Mouse (Mus musculus) embryo, embryonic 10.5 days (tissue): ENCODE measurements at regions not wholly inside any gene's neighbourhood (a gene's known extent, or its start where the extent isn't known, plus 50 kb on each side); places are given as distances from the start of the nearest gene placed in this dataset.

Source experiments
- DNase-seq: peaks from one replicate; pipeline ENCODE4 v3.0.0-alpha.2; 2015; ENCODE audit warnings: low spot score

- DNase-seq = no peak
Measured at GRCm38 (mm10) chr13:107179551-107179950, 157.6 kb upstream of the Kif2a start.

- no peak for DNase-seq
Measured at GRCm38 (mm10) chr13:107177595-107177994, 155.7 kb upstream of the Kif2a start.

- DNase-seq = peak; percentile 26
Measured at GRCm38 (mm10) chr13:107175891-107176290, 154.0 kb upstream of the Kif2a start.

- DNase-seq = peak; percentile 51
Measured at GRCm38 (mm10) chr13:107168599-107169149, 146.7 kb upstream of the Kif2a start.

GRCm38 (mm10) chr13:107167856-107168598, 146.1 kb upstream of the Kif2a start:
- no peak for DNase-seq

- no peak for DNase-seq
Measured at GRCm38 (mm10) chr13:107151548-107151947, 129.6 kb upstream of the Kif2a start.

- DNase-seq = peak; percentile 52
Measured at GRCm38 (mm10) chr13:107141209-107141608, 119.3 kb upstream of the Kif2a start.

- DNase-seq = no peak
Measured at GRCm38 (mm10) chr13:107134125-107134524, 112.2 kb upstream of the Kif2a start.

- no peak for DNase-seq
Measured at GRCm38 (mm10) chr13:107126636-107127035, 104.7 kb upstream of the Kif2a start.

GRCm38 (mm10) chr13:107124130-107124668, 102.3 kb upstream of the Kif2a start:
- DNase-seq = no peak

- peak; percentile 94 for DNase-seq
Measured at GRCm38 (mm10) chr13:107113949-107114690, 92.2 kb upstream of the Kif2a start.

GRCm38 (mm10) chr13:107108045-107108444, 86.1 kb upstream of the Kif2a start:
- no peak for DNase-seq

- no peak for DNase-seq
Measured at GRCm38 (mm10) chr13:107107572-107107971, 85.6 kb upstream of the Kif2a start.

GRCm38 (mm10) chr13:107105510-107105909, 83.6 kb upstream of the Kif2a start:
- DNase-seq = peak; percentile 54

- peak; percentile 88 for DNase-seq
Measured at GRCm38 (mm10) chr13:107101598-107101997, 79.7 kb upstream of the Kif2a start.

GRCm38 (mm10) chr13:107100852-107101325, 79.0 kb upstream of the Kif2a start:
- peak; percentile 12 for DNase-seq

- DNase-seq = peak; percentile 26
Measured at GRCm38 (mm10) chr13:107100116-107100515, 78.2 kb upstream of the Kif2a start.

GRCm38 (mm10) chr13:107097005-107097404, 75.1 kb upstream of the Kif2a start:
- DNase-seq = no peak

GRCm38 (mm10) chr13:107094976-107095716, 73.2 kb upstream of the Kif2a start:
- no peak for DNase-seq

- DNase-seq = no peak
Measured at GRCm38 (mm10) chr13:107094487-107094886, 72.6 kb upstream of the Kif2a start.

GRCm38 (mm10) chr13:107093683-107094082, 71.8 kb upstream of the Kif2a start:
- no peak for DNase-seq

- no peak for DNase-seq
Measured at GRCm38 (mm10) chr13:107088198-107088597, 66.3 kb upstream of the Kif2a start.
